Mouse (Mus musculus) heart, embryonic 14.5 days (tissue): ENCODE measurements around the gene Gm9837. TPM values are rescaled to one million over a fixed set of nuclear protein-coding genes. Genes with fewer than 3 reads are reported as not detected.

Source experiments
- ATAC-seq: fragments of 200-750 bp; cut with Nextera tagmentation; 2 replicates; pipeline ENCODE4 v1.8.0; 2017; ENCODE audit warnings: low read depth, moderate TSS enrichment; ENCODE audit not compliant: insufficient number of reproducible peaks, insufficient read depth, low FRiP score
- H3K27ac ChIP-seq, 2 experiments: fragments of 200-500 bp in 1 of 2; fragments of 300-500 bp in 1 of 2; sonication (generic) in 1 of 2; replicated peaks in 1 of 2; 2 replicates each; pipeline ENCODE4 v1.5.1; 2012 to 2014; ENCODE audit warnings: low read depth in 2 of 2, low read length in 2 of 2, control low read depth in 1 of 2, mild to moderate bottlenecking in 1 of 2, mixed read lengths in 1 of 2; ENCODE audit not compliant: control insufficient read depth in 1 of 2, insufficient read depth in 1 of 2
- H3K27me3 ChIP-seq: fragments of 300-500 bp; sonication (generic); 2 replicates; pipeline ENCODE4 v1.6.1; 2014; ENCODE audit warnings: mild to moderate bottlenecking, low read length, control low read depth; ENCODE audit not compliant: control insufficient read depth, insufficient read depth
- H3K36me3 ChIP-seq: fragments of 300-500 bp; sonication (generic); 2 replicates; pipeline ENCODE4 v1.6.1; 2014; ENCODE audit warnings: mild to moderate bottlenecking, control low read depth, low read length, mixed read lengths; ENCODE audit not compliant: control insufficient read depth, insufficient read depth
- H3K4me1 ChIP-seq, 2 experiments: fragments of 200-500 bp in 1 of 2; fragments of 300-500 bp in 1 of 2; sonication (generic) in 1 of 2; 2 replicates each; pipeline ENCODE4 v1.6.1; 2012 to 2014; ENCODE audit warnings: low read length in 2 of 2, control low read depth in 1 of 2, mixed read lengths in 1 of 2; ENCODE audit not compliant: control insufficient read depth in 2 of 2, insufficient read depth in 2 of 2
- H3K4me2 ChIP-seq: fragments of 300-500 bp; sonication (generic); 2 replicates; pipeline ENCODE4 v1.6.1; 2014; ENCODE audit warnings: mild to moderate bottlenecking, low read length
- H3K4me3 ChIP-seq, 2 experiments: fragments of 200-500 bp in 1 of 2; fragments of 300-500 bp in 1 of 2; sonication (generic) in 1 of 2; 2 replicates each; pipeline ENCODE4 v1.5.1; 2012 to 2014; ENCODE audit warnings: low read length in 2 of 2, mild to moderate bottlenecking in 2 of 2, control low read depth in 1 of 2, low read depth in 1 of 2, moderate library complexity in 1 of 2; ENCODE audit not compliant: control insufficient read depth in 1 of 2, insufficient read depth in 1 of 2
- H3K9ac ChIP-seq: fragments of 300-500 bp; sonication (generic); 2 replicates; pipeline ENCODE4 v1.6.1; 2014; ENCODE audit warnings: mild to moderate bottlenecking, low read length
- H3K9me3 ChIP-seq: fragments of 300-500 bp; sonication (generic); 2 replicates; pipeline ENCODE4 v1.6.1; 2016; ENCODE audit warnings: low read length, control low read depth; ENCODE audit not compliant: control insufficient read depth
- WGBS: fragments of 180-500 bp; shearing (Covaris S2); extraction: QIAGEN DNeasy Blood & Tissue Kit; methylation state at CpG from one replicate; pipeline ENCODE4 v1.1.7; 2014; 5-methylcytosine and 5-hydroxymethylcytosine counted together
- polyA plus RNA-seq: library from polyadenylated mRNA; unstranded; fragments of >200 nt; fragmentation: Nextera tagmentation; extraction: Ambion mirVana; gene quantifications from 2 replicates; pipeline ENCODE4 v1.2.1, GENCODE M21; 2014

Gm9837 gene
- polyA plus RNA-seq, 1 experiment from 2014 or later, result not detected

DNA sequence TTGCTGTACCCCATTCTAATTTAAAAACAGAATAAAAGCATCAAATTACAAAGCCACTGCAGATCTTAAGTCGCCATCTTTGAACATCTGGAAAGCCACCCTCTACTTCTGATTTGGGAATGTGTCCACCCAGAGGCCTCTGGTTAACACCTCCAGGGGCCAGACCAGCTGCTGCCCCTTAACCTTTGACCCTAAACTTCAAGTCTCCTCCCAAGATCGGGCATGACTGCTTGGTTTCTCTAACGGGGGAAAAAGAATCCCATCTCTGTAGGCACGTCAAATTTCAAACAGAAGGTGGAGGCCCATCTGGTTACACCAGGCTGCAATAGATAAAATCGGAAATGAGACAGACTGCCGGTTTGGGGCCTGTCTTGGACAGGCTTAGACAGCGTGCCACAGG lies 7.6 kb upstream of the Gm9837 start:
- 65% methylated on average over 7 of the region's 7 CpGs for WGBS
- Histone ChIP-seq H3K9ac (no peak overlapping the region), H3K9me3 (no peaks in the 10 kb centered on the region), H3K36me3 (no peaks in the 10 kb centered on the region), H3K27me3 (peaks cover 71% of the 10 kb centered on the region), H3K4me3 (no peak overlapping the region), H3K4me2 (no peak overlapping the region), H3K27ac (no peak overlapping the region), H3K4me1 (peaks cover 0 to 17% of the 10 kb centered on the region in 2 experiments; a peak in 2 of 4 replicates)
- ATAC-seq, result no peak

- peaks cover under 1 to 17% of the 10 kb centered on the region in 2 experiments; a peak in 3 of 4 replicates for H3K4me1 ChIP-seq
- H3K4me3 ChIP-seq, result no peak overlapping the region
- H3K27ac ChIP-seq, result no peak overlapping the region
- 33% methylated on average over 8 of the region's 8 CpGs for WGBS
- no peak for ATAC-seq
- H3K36me3 ChIP-seq, result no peaks in the 10 kb centered on the region
- H3K9me3 ChIP-seq, result no peaks in the 10 kb centered on the region
- no peak overlapping the region for H3K4me2 ChIP-seq
- peaks cover 66% of the 10 kb centered on the region for H3K27me3 ChIP-seq
- no peak overlapping the region for H3K9ac ChIP-seq
Measured at GRCm38 (mm10) chr11:53475620-53476019, 5.3 kb upstream of the Gm9837 start.

DNA sequence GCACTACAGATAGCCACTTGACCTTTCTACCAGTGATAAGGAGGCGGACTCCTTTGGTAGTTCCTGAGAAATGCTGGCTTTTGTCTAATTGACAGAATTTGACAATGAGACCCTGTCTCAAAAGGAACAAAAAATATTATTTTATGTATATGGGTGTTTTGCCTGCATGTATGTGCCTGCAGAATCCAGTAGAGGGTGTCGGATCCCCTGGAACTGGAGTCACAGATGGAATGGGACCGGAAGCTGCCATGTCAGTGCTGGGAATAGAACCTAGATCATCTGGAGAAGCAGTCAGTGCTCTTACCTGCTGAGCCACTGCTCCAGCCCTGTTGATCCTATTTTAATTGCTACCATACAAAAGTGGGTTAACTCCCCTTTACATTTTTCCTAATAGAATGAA lies 2.4 kb upstream of the Gm9837 start:
- 69% methylated on average over 3 of the region's 3 CpGs for WGBS
- no peaks in the 10 kb centered on the region for H3K36me3 ChIP-seq
- H3K27ac ChIP-seq, result no peak overlapping the region
- H3K9ac ChIP-seq, result no peak overlapping the region
- peaks cover 38% of the 10 kb centered on the region for H3K27me3 ChIP-seq
- no peaks in the 10 kb centered on the region for H3K9me3 ChIP-seq
- ATAC-seq, result no peak
- H3K4me1 ChIP-seq, result peaks cover 3 to 4% of the 10 kb centered on the region in 2 experiments; a peak in 1 of 4 replicates
- no peak overlapping the region for H3K4me2 ChIP-seq
- H3K4me3 ChIP-seq, result no peak overlapping the region

DNA sequence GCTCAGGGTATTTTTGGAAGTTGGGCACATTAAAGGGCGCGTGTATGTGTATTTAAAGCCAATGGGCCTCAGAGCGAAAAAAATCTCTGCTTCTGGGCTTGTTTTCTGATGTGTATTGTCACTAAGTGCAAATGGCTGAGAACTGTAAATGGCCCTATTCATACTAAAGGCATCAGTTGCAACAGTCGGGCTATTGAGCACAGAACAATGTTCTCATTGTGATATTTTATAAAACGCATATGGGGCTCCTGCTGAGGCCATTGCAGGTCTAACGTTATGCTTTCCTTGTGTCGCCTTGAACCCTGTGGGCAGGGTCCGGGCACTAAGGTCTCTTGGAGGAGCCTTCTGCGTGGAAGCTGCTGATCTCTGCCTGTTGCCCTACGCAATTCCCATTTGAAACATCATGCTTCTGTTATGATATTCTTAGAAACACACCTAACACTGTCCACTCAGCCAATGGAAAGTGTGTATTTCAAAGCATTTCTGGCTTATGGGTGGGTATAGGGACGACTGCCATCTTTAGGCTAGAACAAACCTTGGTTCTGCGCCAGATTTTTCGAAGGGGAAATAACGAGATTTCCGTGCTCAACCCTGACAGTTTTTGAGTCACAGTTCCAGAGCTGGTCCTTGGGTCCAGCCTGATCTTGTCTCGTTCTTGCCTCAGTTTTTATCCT lies 848 bp downstream of the Gm9837 start:
- Histone ChIP-seq H3K36me3 (no peaks in the 10 kb centered on the region), H3K27me3 (peaks cover 32% of the 10 kb centered on the region), H3K27ac (no peak overlapping the region), H3K4me3 (peak overlapping the region; percentile 16; a peak in 1 of 4 replicates), H3K9me3 (no peaks in the 10 kb centered on the region), H3K9ac (no peak overlapping the region), H3K4me1 (peaks cover 6 to 12% of the 10 kb centered on the region in 2 experiments; a peak in 2 of 4 replicates), H3K4me2 (peak overlapping the region; percentile 56)
- no peak for ATAC-seq
- 37% methylated on average over 16 of the region's 16 CpGs for WGBS

DNA sequence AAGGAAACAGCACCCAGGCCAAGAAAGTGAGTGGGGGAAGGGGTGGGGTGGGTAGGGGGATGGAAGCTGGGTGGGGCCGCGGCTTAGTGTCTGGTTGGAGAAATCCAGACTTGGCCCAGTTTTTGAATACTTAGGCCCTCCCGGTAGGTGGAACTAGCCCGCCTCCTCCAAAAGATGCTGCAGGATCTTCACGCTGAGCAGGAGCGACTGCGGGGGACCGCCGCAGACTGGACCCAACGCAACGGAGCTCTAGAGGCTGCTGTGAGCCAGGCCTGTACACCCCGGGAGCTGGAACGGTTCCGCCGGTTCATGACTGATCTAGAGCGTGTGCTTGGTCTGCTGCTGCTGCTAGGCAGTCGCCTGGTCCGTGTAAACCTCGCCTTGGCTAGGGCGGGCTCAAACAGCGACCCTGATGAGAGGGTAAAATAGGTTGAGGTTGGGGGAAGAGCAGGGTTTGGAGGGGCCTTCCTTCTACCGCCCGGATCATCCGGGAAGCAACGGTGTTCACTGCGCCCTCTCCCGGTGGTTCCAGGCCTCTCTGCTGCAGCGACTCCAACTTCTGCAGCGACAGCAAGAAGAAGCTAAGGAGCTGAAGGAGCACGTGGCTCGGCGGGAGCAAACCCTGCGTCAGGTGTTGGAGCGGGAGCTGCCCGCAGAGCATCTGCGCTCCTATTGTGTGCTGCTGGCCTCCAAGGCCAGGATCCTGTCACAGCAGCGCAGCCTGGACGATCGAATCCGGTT lies 3.9 kb downstream of the Gm9837 start:
- H3K9me3 ChIP-seq, result no peaks in the 10 kb centered on the region
- peak overlapping the region; percentile 26 to 33; a peak in 3 of 4 replicates for H3K4me3 ChIP-seq
- peak overlapping the region; percentile 65 for H3K4me2 ChIP-seq
- peaks cover 6 to 17% of the 10 kb centered on the region in 2 experiments; a peak in 2 of 4 replicates for H3K4me1 ChIP-seq
- no peak overlapping the region for H3K27ac ChIP-seq
- peaks cover 50% of the 10 kb centered on the region for H3K27me3 ChIP-seq
- H3K9ac ChIP-seq, result peak overlapping the region; percentile 44; the same call in 1 of the 2 replicates
- 0 out of 2 replicates have a peak, but pooled peaks have one; percentile 29 for ATAC-seq
- H3K36me3 ChIP-seq, result no peaks in the 10 kb centered on the region
- 6% methylated on average over 40 of the region's 40 CpGs for WGBS

GRCm38 (mm10) chr11:53463551-53464424 lies 6.5 kb downstream of the Gm9837 start:
- Histone ChIP-seq H3K9me3 (no peaks in the 10 kb centered on the region), H3K4me1 (peaks cover 3 to 13% of the 10 kb centered on the region in 2 experiments; a peak in 2 of 4 replicates), H3K9ac (peak overlapping the region; percentile 56), H3K4me2 (peak overlapping the region; percentile 87), H3K27ac (no peak overlapping the region), H3K4me3 (peak overlapping the region; percentile 38 to 43), H3K36me3 (no peaks in the 10 kb centered on the region), H3K27me3 (peaks cover 55% of the 10 kb centered on the region)
- WGBS, result 8% methylated on average over 55 of the region's 55 CpGs
- ATAC-seq, result no peak

- H3K27ac ChIP-seq, result no peak overlapping the region
- H3K9me3 ChIP-seq, result no peaks in the 10 kb centered on the region
- no peak for ATAC-seq
- peaks cover under 1 to 11% of the 10 kb centered on the region in 2 experiments; a peak in 2 of 4 replicates for H3K4me1 ChIP-seq
- no peaks in the 10 kb centered on the region for H3K36me3 ChIP-seq
- H3K4me2 ChIP-seq, result no peak overlapping the region
- no peak overlapping the region for H3K4me3 ChIP-seq
- WGBS, result 34% methylated on average over 5 of the region's 5 CpGs
- H3K9ac ChIP-seq, result no peak overlapping the region
- peaks cover 47% of the 10 kb centered on the region for H3K27me3 ChIP-seq
Measured at GRCm38 (mm10) chr11:53461727-53462126, 8.6 kb downstream of the Gm9837 start.
